ENCODE assay signal across 13 mouse cellular contexts in genomic region chr2:22624188-22624975, GRCm38 (mm10). TPM values are rescaled to one million over a fixed set of nuclear protein-coding genes. Genes with fewer than 3 reads are reported as not detected.
A peak's percentile ranks its signal among the peaks of the same experiment; 100 is the strongest.
DNase-seq lines count a peak whose midpoint lies in the region; ATAC-seq and TF ChIP-seq lines count a peak whose summit lies in the region.
"Had no signal": no experiment of that assay in that cellular context is flagged by ENCODE, and none has a peak within 500 bp of the region (broad histone marks: within the 10 kb centered on the region; RNA-seq: fewer than 3 reads in every experiment).

No protein-coding gene starts in this region.

- H3K4me3 ChIP-seq in ES-E14 (ENCODE audit: insufficient read depth in 1 of 2, low read depth in 1 of 2, low read length in 2 of 2, poor library complexity in 1 of 2, severe bottlenecking in 1 of 2), result peak overlapping the region; percentile 32 to 67; a peak in 2 of 4 replicates
- peak overlapping the region; percentile 54; the same call in 1 of the 2 replicates for H3K4me3 ChIP-seq in hindbrain, embryonic 10.5 days
- peak overlapping the region; percentile 54 for H3K4me3 ChIP-seq in midbrain, embryonic 14.5 days (replicated peaks; ENCODE audit: low read depth, low read length)
- H3K4me3 ChIP-seq in kidney, adult 2 months (ENCODE audit: insufficient read depth, low read depth, low read length), result no peak overlapping the region

- no peaks in the 10 kb centered on the region for H3K9me3 ChIP-seq in ES-E14 (ENCODE audit: control insufficient read depth, insufficient read depth, low read depth, low read length)
- H3K9me3 ChIP-seq in hindbrain, embryonic 10.5 days, result no peaks in the 10 kb centered on the region
- H3K9me3 ChIP-seq in midbrain, embryonic 14.5 days (ENCODE audit: control insufficient read depth, low read length), result no peaks in the 10 kb centered on the region

- peaks cover 94% of the 10 kb centered on the region for H3K27me3 ChIP-seq in hindbrain, embryonic 10.5 days (ENCODE audit: insufficient read depth, poor library complexity, severe bottlenecking)
- H3K27me3 ChIP-seq in midbrain, embryonic 14.5 days (ENCODE audit: control insufficient read depth, insufficient read depth, low read length), result peaks cover 47% of the 10 kb centered on the region
- peaks cover 3% of the 10 kb centered on the region; the same call in 1 of the 2 replicates for H3K27me3 ChIP-seq in kidney, adult 2 months (replicated peaks; ENCODE audit: control insufficient read depth, insufficient read depth, low read length)

- TF ChIP-seq CTCF in kidney, adult 2 months (conservative IDR thresholded peaks at IDR 0.05; ENCODE audit: insufficient read depth, insufficient read length, low read depth, low read length), result no peak

- ATAC-seq in midbrain, embryonic 14.5 days (ENCODE audit: low FRiP score, low TSS enrichment), result no peak

- no peak for TF ChIP-seq POLR2A in kidney, adult 2 months (IDR thresholded peaks at IDR 0.05; ENCODE audit: low read depth, low read length)

- WGBS in hindbrain, embryonic 10.5 days, result 3% methylated on average over 27 of the region's 27 CpGs
- 3% methylated on average over 27 of the region's 27 CpGs for WGBS in midbrain, embryonic 14.5 days
- 5% methylated on average over 27 of the region's 27 CpGs for WGBS in kidney, adult 2 months

- intact Hi-C loops in left cerebral cortex, postnatal 25 days (cut with DNase I), result loop anchor here (2.0 kb wide), 1 partner anchor 668 kb away; no protein-coding TSS in a partner anchor

- DNase-seq in ES-E14 (ENCODE audit: low read depth, low spot score), result no peak
- DNase-seq in embryo, embryonic 11 days, result peak; percentile 27
- DNase-seq in hindbrain, embryonic 10.5 days (ENCODE audit: low spot score), result peak; percentile 24
- peak; percentile 56 for DNase-seq in midbrain, embryonic 14.5 days
- no peak for DNase-seq in left cerebral cortex, postnatal 25 days (ENCODE audit: low spot score in 2 of 2)
- DNase-seq in ovary, adult 18-20 months (ENCODE audit: low spot score), result no peak
- no peak for DNase-seq in right cerebral cortex, postnatal 36 days (ENCODE audit: low spot score in 2 of 2)
- no peak for DNase-seq in kidney, adult 2 months
- DNase-seq: adrenal gland, postnatal 10 days; cerebellum, adult 9-11 months; lung, adult 18-20 months; spleen, adult 18-20 months; thymus, postnatal 4 days had no signal

- peak overlapping the region; percentile 78 for H3K4me2 ChIP-seq in midbrain, embryonic 14.5 days (ENCODE audit: low read length)

- in situ Hi-C loops in ES-E14 (cut with MboI; ENCODE audit: low sequenced_read_pairs in 2 of 2, unreplicated experiment in 2 of 2), result no loop called here

- H3K36me3 ChIP-seq in ES-E14 (ENCODE audit: control insufficient read depth, insufficient read depth, low read length, poor library complexity, severe bottlenecking), result no peaks in the 10 kb centered on the region
- no peaks in the 10 kb centered on the region for H3K36me3 ChIP-seq in hindbrain, embryonic 10.5 days
- no peaks in the 10 kb centered on the region for H3K36me3 ChIP-seq in midbrain, embryonic 14.5 days (ENCODE audit: control insufficient read depth, insufficient read depth, low read length)
- no peaks in the 10 kb centered on the region for H3K36me3 ChIP-seq in kidney, adult 2 months (ENCODE audit: control insufficient read depth, insufficient read depth, low read length)

- no peak overlapping the region for H3K9ac ChIP-seq in ES-E14 (ENCODE audit: insufficient read depth, low read depth, low read length, poor library complexity, severe bottlenecking)
- H3K9ac ChIP-seq in midbrain, embryonic 14.5 days (replicated peaks; ENCODE audit: low read length), result peak overlapping the region; percentile 82

- no peak overlapping the region for H3K27ac ChIP-seq in ES-E14 (ENCODE audit: insufficient read depth, low read depth, low read length, poor library complexity, severe bottlenecking)
- H3K27ac ChIP-seq in hindbrain, embryonic 10.5 days, result no peak overlapping the region
- H3K27ac ChIP-seq in midbrain, embryonic 14.5 days (replicated peaks; ENCODE audit: low read depth, low read length), result peak overlapping the region; percentile 97
- no peak overlapping the region for H3K27ac ChIP-seq in kidney, adult 2 months (ENCODE audit: insufficient read depth, low read depth, low read length)

- H3K4me1 ChIP-seq in ES-E14 (ENCODE audit: control insufficient read depth in 2 of 2, insufficient read depth in 2 of 2, low read length in 2 of 2, poor library complexity in 1 of 2), result peaks cover 0 to 10% of the 10 kb centered on the region in 2 experiments; a peak in 1 of 4 replicates
- peaks cover 41% of the 10 kb centered on the region for H3K4me1 ChIP-seq in hindbrain, embryonic 10.5 days (replicated peaks)
- peaks cover 22% of the 10 kb centered on the region for H3K4me1 ChIP-seq in midbrain, embryonic 14.5 days (ENCODE audit: control insufficient read depth, insufficient read depth, low read length)
- H3K4me1 ChIP-seq in kidney, adult 2 months (ENCODE audit: control insufficient read depth, insufficient read depth, low read length), result 0 out of 2 replicates have a peak, but pooled peaks cover 3% of the 10 kb centered on the region

TF ChIP-seq in ES-E14, 5 proteins besides CTCF, POLR2A, EP300 and RAD21:
- TF ChIP-seq ZNF384 (IDR thresholded peaks at IDR 0.05; ENCODE audit: low read depth, low read length), result no peak
- no peak for TF ChIP-seq MAFK (IDR thresholded peaks at IDR 0.05; ENCODE audit: insufficient read depth, low read depth, low read length)
- no peak for TF ChIP-seq ZC3H11A (IDR thresholded peaks at IDR 0.05; ENCODE audit: borderline replicate concordance, low read depth, low read length)
- no peak for TF ChIP-seq HCFC1 (IDR thresholded peaks at IDR 0.05; ENCODE audit: borderline replicate concordance, insufficient read depth, low read length)
TF ChIP-seq in ES-E14: peak in this region for 0.

RNA-seq across cellular contexts. Expression of gene Gad2, which starts 2.4 kb away (rescaled TPM):
- 0.13 TPM in 1 of 2 replicates, not detected in the other for total RNA-seq in ES-E14 (2012; rRNA removed)
- 1.3 and 13.6 TPM in 2 replicates for polyA plus RNA-seq in hindbrain, embryonic 10.5 days (2016; fragmentation: Nextera tagmentation; extraction: Ambion mirVana)
- polyA plus RNA-seq in midbrain, embryonic 14.5 days (2014; fragmentation: Nextera tagmentation; extraction: Ambion mirVana), result 58.7 and 62.4 TPM in 2 replicates
- 100 to 1,000 TPM in 1 of 2 experiments, 10 to 100 TPM in 1; 96.1 to 139 TPM for total RNA-seq in left cerebral cortex, postnatal 25 days (2021)
- not detected in 2 replicates for polyA plus RNA-seq in kidney, adult 2 months (2012; rRNA removed)

Comparison
In these comparisons a context has a peak if more than half of its experiments do, and no peak if none do; other contexts are left out.
1. DNase-seq: peak in embryo, embryonic 11 days (single experiment), hindbrain, embryonic 10.5 days (single experiment) and midbrain, embryonic 14.5 days (single experiment); none in ES-E14 (single experiment), left cerebral cortex, postnatal 25 days (0 of 2), ovary, adult 18-20 months (single experiment), right cerebral cortex, postnatal 36 days (0 of 2) and kidney, adult 2 months (single experiment).